Mouse (Mus musculus) liver, embryonic 16.5 days (tissue): ENCODE results near the gene Mcm10. TPM values are rescaled to one million over a fixed set of nuclear protein-coding genes. Genes with fewer than 3 reads are reported as not detected.

Source experiments
- ATAC-seq: fragments of 200-750 bp; cut with Nextera tagmentation; 2 replicates; pipeline ENCODE4 v1.8.0; 2017; ENCODE audit warnings: low read depth, mild to moderate bottlenecking, moderate number of reproducible peaks, moderate library complexity
- H3K27ac ChIP-seq: fragments of 300-500 bp; sonication (generic); 2 replicates; pipeline ENCODE4 v1.5.1; 2014; ENCODE audit warnings: mild to moderate bottlenecking, low read length
- H3K27me3 ChIP-seq: fragments of 300-500 bp; sonication (generic); 2 replicates; pipeline ENCODE4 v1.6.1; 2014; ENCODE audit warnings: low read depth, low read length, mixed read lengths; ENCODE audit not compliant: control insufficient read depth, insufficient read depth
- H3K36me3 ChIP-seq: fragments of 300-500 bp; sonication (generic); 2 replicates; pipeline ENCODE4 v1.6.1; 2014; ENCODE audit warnings: mild to moderate bottlenecking; ENCODE audit not compliant: control insufficient read depth, insufficient read depth
- H3K4me1 ChIP-seq: fragments of 300-500 bp; sonication (generic); 2 replicates; pipeline ENCODE4 v1.6.1; 2014; ENCODE audit warnings: low read depth, low read length, mixed read lengths; ENCODE audit not compliant: control insufficient read depth
- H3K4me2 ChIP-seq: fragments of 300-500 bp; sonication (generic); 2 replicates; pipeline ENCODE4 v1.6.1; 2014; ENCODE audit warnings: low read depth, low read length, mixed read lengths
- H3K4me3 ChIP-seq: fragments of 300-500 bp; sonication (generic); 2 replicates; pipeline ENCODE4 v1.5.1; 2014; ENCODE audit warnings: low read depth, mild to moderate bottlenecking, low read length
- H3K9ac ChIP-seq: fragments of 300-500 bp; sonication (generic); 2 replicates; pipeline ENCODE4 v1.6.1; 2014; ENCODE audit warnings: low read depth, low read length
- H3K9me3 ChIP-seq: fragments of 300-500 bp; sonication (generic); replicated peaks from 2 replicates; pipeline ENCODE4 v1.6.1; 2016; ENCODE audit warnings: low read length; ENCODE audit not compliant: control insufficient read depth
- WGBS: fragments of 180-500 bp; shearing (Covaris S2); extraction: QIAGEN DNeasy Blood & Tissue Kit; methylation state at CpG from one replicate; pipeline ENCODE4 v1.1.7; 2014; ENCODE audit not compliant: insufficient replicate concordance; 5-methylcytosine and 5-hydroxymethylcytosine counted together
- polyA plus RNA-seq: library from polyadenylated mRNA; unstranded; fragments of >200 nt; fragmentation: Nextera tagmentation; extraction: Ambion mirVana; gene quantifications from 2 replicates; pipeline ENCODE4 v1.2.1, GENCODE M21; 2015

Mcm10 gene
- polyA plus RNA-seq, 1 experiment from 2014 or later = 29.8 TPM

GRCm38 (mm10) chr2:5042616-5043475 is 30.3 kb upstream of the Mcm10 start:
- 23% methylated on average over 11 of the region's 11 CpGs for WGBS
- no peak overlapping the region for H3K4me3 ChIP-seq

DNA sequence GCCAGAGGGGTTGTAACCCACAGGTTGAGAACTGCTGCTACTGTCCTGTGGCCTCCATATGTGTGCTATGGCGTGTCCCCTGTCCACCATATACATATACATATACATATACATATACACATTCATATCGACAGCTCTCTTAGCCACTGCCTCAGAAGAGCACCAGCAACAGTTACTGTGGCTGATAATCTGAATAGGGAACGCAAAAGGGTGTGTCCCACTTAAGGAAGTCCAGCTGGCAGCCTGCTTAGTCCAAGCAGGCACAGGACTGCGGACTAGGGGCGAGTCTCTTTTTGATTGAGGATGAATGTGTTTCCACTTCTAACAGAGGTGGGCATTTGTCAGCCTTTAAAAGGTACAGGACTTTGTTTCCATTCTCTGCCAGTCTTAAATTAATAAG is 29.3 kb upstream of the Mcm10 start:
- no peak overlapping the region for H3K9ac ChIP-seq
- H3K4me3 ChIP-seq = no peak overlapping the region
- no peaks in the 10 kb centered on the region for H3K27me3 ChIP-seq
- peak overlapping the region; percentile 38 for H3K4me2 ChIP-seq
- H3K27ac ChIP-seq = peak overlapping the region; percentile 75
- ATAC-seq = peak; percentile 70
- 24% methylated on average over 5 of the region's 5 CpGs for WGBS
- H3K36me3 ChIP-seq = peaks cover 17% of the 10 kb centered on the region
- no peaks in the 10 kb centered on the region for H3K9me3 ChIP-seq
- peaks cover 45% of the 10 kb centered on the region for H3K4me1 ChIP-seq

More at GRCm38 (mm10) chr2:5042616-5043475, 30.3 kb upstream of the Mcm10 start:
- peak overlapping the region; percentile 38 for H3K4me2 ChIP-seq
- no peaks in the 10 kb centered on the region for H3K9me3 ChIP-seq
- peak overlapping the region; percentile 47; the same call in 1 of the 2 replicates for H3K9ac ChIP-seq
- peaks cover 45% of the 10 kb centered on the region for H3K4me1 ChIP-seq
- no peaks in the 10 kb centered on the region for H3K27me3 ChIP-seq
- H3K27ac ChIP-seq = peak overlapping the region; percentile 75
- peak; percentile 66 for ATAC-seq
- peaks cover 13% of the 10 kb centered on the region for H3K36me3 ChIP-seq

- H3K9ac ChIP-seq = no peak overlapping the region
- H3K4me1 ChIP-seq = peaks cover 45% of the 10 kb centered on the region
- no peak overlapping the region for H3K4me3 ChIP-seq
- no peaks in the 10 kb centered on the region for H3K9me3 ChIP-seq
- H3K36me3 ChIP-seq = peaks cover 18% of the 10 kb centered on the region
- WGBS = 45% methylated on average over 12 of the region's 12 CpGs
- H3K27me3 ChIP-seq = no peaks in the 10 kb centered on the region
- no peak overlapping the region for H3K4me2 ChIP-seq
- H3K27ac ChIP-seq = 0 out of 2 replicates have a peak overlapping the region, but pooled peaks have one; percentile 34
- peak; percentile 10; the same call in 1 of the 2 replicates for ATAC-seq
These were observed 27.9 kb upstream of the Mcm10 start for GRCm38 (mm10) chr2:5040281-5041161.

GRCm38 (mm10) chr2:5039350-5040170 is 27.0 kb upstream of the Mcm10 start:
- Histone ChIP-seq H3K27me3 (no peaks in the 10 kb centered on the region), H3K4me1 (peaks cover 40% of the 10 kb centered on the region), H3K27ac (no peak overlapping the region), H3K36me3 (peaks cover 20% of the 10 kb centered on the region), H3K9me3 (no peaks in the 10 kb centered on the region), H3K4me2 (no peak overlapping the region), H3K9ac (no peak overlapping the region), H3K4me3 (no peak overlapping the region)
- WGBS = 76% methylated on average over 13 of the region's 13 CpGs
- no peak for ATAC-seq

DNA sequence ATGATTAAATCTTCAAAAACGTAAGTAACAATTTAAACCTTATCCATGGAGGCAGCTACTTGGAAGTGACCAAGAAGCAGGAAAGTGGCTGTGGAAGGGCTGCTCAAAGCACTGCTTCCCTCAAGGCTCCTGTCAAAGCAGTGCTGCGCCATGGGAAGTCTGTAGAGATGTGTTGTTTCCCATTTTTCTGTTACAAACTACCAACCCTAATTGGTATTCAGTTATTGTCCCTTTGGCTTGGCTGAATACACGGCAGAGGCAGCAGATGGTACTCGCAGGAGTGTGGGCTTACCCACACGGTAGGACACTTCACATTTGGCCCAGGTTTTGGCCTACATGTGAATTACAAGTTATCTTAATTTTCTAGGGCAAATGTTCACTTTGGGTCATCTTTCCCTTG is 25.7 kb upstream of the Mcm10 start:
- no peak overlapping the region for H3K27ac ChIP-seq
- H3K4me3 ChIP-seq = no peak overlapping the region
- H3K4me2 ChIP-seq = no peak overlapping the region
- peaks cover 36% of the 10 kb centered on the region for H3K4me1 ChIP-seq
- WGBS = 79% methylated on average over 5 of the region's 5 CpGs
- peaks cover 21% of the 10 kb centered on the region for H3K36me3 ChIP-seq
- ATAC-seq = no peak
- H3K9ac ChIP-seq = no peak overlapping the region
- no peaks in the 10 kb centered on the region for H3K9me3 ChIP-seq
- no peaks in the 10 kb centered on the region for H3K27me3 ChIP-seq

DNA sequence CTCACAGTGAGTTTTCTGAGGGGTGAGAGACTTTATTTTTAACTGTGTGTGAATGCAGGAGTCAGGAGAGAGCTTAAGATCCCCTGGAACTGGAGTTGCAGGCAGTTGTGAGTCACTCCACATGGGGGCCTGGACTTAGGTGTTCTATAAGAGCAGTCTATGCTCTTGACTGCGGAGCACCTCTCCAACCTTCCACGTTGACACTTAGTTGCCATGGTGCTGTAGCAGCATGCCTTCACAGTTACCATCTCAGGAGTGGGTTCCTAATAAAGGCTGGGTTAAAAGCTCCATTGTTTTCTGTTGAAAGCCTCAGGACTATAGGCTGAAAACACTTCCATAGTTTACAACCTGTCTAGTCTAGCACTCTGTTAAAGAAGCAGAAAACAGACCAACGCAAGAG is 24.8 kb upstream of the Mcm10 start:
- Histone ChIP-seq H3K4me1 (peaks cover 27% of the 10 kb centered on the region), H3K36me3 (peaks cover 22% of the 10 kb centered on the region), H3K4me2 (no peak overlapping the region), H3K4me3 (no peak overlapping the region), H3K9ac (no peak overlapping the region), H3K27ac (no peak overlapping the region), H3K9me3 (no peaks in the 10 kb centered on the region), H3K27me3 (no peaks in the 10 kb centered on the region)
- no peak for ATAC-seq
- 84% methylated on average over 3 of the region's 3 CpGs for WGBS

GRCm38 (mm10) chr2:5036411-5037076 is 24.0 kb upstream of the Mcm10 start:
- H3K9ac ChIP-seq = no peak overlapping the region
- H3K27me3 ChIP-seq = no peaks in the 10 kb centered on the region
- peaks cover 18% of the 10 kb centered on the region for H3K4me1 ChIP-seq
- H3K9me3 ChIP-seq = no peaks in the 10 kb centered on the region
- H3K4me3 ChIP-seq = no peak overlapping the region
- no peak overlapping the region for H3K4me2 ChIP-seq
- no peak for ATAC-seq
- 79% methylated on average over 10 of the region's 10 CpGs for WGBS
- H3K36me3 ChIP-seq = peaks cover 23% of the 10 kb centered on the region
- H3K27ac ChIP-seq = no peak overlapping the region

GRCm38 (mm10) chr2:5035241-5035640 is 22.6 kb upstream of the Mcm10 start:
- H3K36me3 ChIP-seq = peaks cover 23% of the 10 kb centered on the region
- no peaks in the 10 kb centered on the region for H3K9me3 ChIP-seq
- peaks cover 9% of the 10 kb centered on the region for H3K4me1 ChIP-seq
- no peak overlapping the region for H3K27ac ChIP-seq
- H3K27me3 ChIP-seq = no peaks in the 10 kb centered on the region
- H3K4me3 ChIP-seq = no peak overlapping the region
- ATAC-seq = no peak
- H3K4me2 ChIP-seq = no peak overlapping the region
- H3K9ac ChIP-seq = no peak overlapping the region
- 72% methylated on average over 9 of the region's 9 CpGs for WGBS
